Mouse (Mus musculus) liver, embryonic 14.5 days (tissue): ENCODE measurements around the gene Pemt.
A peak's percentile ranks its signal among the peaks of the same experiment; 100 is the strongest.

Experiments used
- CTCF ChIP-seq: IDR thresholded peaks from 2 replicates; pipeline ENCODE4 v1.5.1; 2016; ENCODE audit warnings: antibody characterized with exemption, low read depth, control low read depth
- EP300 ChIP-seq: IDR thresholded peaks from 2 replicates; pipeline ENCODE4 v1.6.1; 2016; ENCODE audit warnings: antibody characterized with exemption, low read depth

DNA sequence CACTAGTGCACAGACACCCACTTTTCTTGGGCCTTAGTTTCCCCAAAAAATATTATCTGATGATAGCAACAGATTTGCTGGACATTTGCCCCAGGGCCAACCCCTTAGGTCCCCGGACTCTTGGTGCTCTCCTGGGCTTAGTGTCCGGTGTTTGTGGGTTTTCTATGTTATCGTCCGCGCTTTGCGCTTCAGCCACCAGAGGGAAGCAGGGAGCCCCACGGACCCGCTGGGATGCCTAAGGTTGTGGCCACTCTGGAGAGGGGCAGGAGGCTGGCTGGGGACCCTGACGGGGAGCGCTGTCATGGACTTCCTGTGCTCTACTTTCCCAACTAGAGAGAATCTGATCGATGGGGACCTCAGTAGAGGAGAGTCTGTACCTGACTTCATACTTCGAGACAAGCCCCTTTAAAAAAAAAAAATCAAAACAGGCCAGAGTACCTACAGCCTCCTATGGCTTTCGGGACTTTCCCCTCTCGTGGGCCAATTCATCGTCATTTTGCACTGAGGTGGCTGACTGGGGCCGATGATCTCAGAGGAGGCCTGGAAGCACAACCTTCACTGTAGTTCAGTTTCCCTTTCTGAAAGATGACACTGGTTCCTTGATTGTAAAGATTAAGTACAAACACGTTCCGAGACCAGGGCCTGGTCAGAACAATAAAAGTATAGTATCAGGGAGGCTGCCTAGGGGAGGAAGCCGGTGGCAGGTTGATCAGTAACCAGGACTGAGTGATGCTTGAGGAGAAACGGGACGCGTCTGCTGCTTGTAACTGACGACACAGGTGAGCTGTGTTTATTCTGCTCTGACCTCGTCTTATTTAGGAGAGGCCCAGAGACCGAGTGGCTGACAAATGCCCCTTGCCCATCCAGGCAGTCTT lies 80.8 kb downstream of the Pemt start:
- TF ChIP-seq CTCF (peak; percentile 91), EP300 (no peak)
